19 mouse cellular contexts compared by ENCODE assay signal in genomic region chr3:65262506-65263422, GRCm38 (mm10).
DNase-seq lines count a peak whose midpoint lies in the region; ATAC-seq and TF ChIP-seq lines count a peak whose summit lies in the region.
"Had no signal": no experiment of that assay in that cellular context is flagged by ENCODE, and none has a peak within 500 bp of the region (broad histone marks: within the 10 kb centered on the region; RNA-seq: fewer than 3 reads in every experiment).

No protein-coding gene starts in this region.

- TF ChIP-seq CTCF in forebrain, postnatal 0 days (IDR thresholded peaks at IDR 0.05; ENCODE audit: low read depth) = no peak
- no peak for TF ChIP-seq CTCF in heart, postnatal 0 days (IDR thresholded peaks at IDR 0.05; ENCODE audit: low read depth)

- H3K27ac ChIP-seq in forebrain, postnatal 0 days (ENCODE audit: low read depth, low read length) = no peak overlapping the region
- no peak overlapping the region for H3K27ac ChIP-seq in forebrain, embryonic 10.5 days
- H3K27ac ChIP-seq in heart, postnatal 0 days (ENCODE audit: low read depth) = no peak overlapping the region
- H3K27ac ChIP-seq in heart, embryonic 12.5 days (ENCODE audit: poor library complexity, severe bottlenecking) = no peak overlapping the region
- H3K27ac ChIP-seq: forebrain, embryonic 15.5 days; hindbrain, embryonic 14.5 days; kidney, postnatal 0 days; midbrain, embryonic 10.5 days; neural tube, embryonic 13.5 days had no signal

- 78% methylated on average over 12 of the region's 12 CpGs for WGBS in forebrain, postnatal 0 days
- whole genome bisulfite sequencing in forebrain, embryonic 10.5 days = 86% methylated on average over 12 of the region's 12 CpGs
- 44% methylated on average over 12 of the region's 12 CpGs for WGBS in heart, postnatal 0 days
- WGBS in heart, embryonic 12.5 days = 59% methylated on average over 12 of the region's 12 CpGs

- DNase-seq in forebrain, postnatal 0 days = no peak
- DNase-seq in forebrain, embryonic 10.5 days (ENCODE audit: extremely low spot score, low spot score) = no peak
- no peak for DNase-seq in heart, postnatal 0 days (ENCODE audit: low spot score)
- peak; percentile 91 for DNase-seq in brain, adult 2 months (ENCODE audit: low read depth, low spot score)
- DNase-seq in cerebellum, adult 9-11 months = peak; percentile 74
- DNase-seq in lung, postnatal 4 days = no peak
- no peak for DNase-seq in kidney, adult 8-10 months
- DNase-seq: lung, adult 18-20 months; lung, postnatal 36 days; thymus, adult 18-20 months had no signal

- no peak overlapping the region for H3K4me2 ChIP-seq in forebrain, postnatal 0 days (ENCODE audit: low read depth)
- H3K4me2 ChIP-seq in heart, postnatal 0 days (ENCODE audit: low read depth, low read length) = peak overlapping the region; percentile 14; the same call in 1 of the 2 replicates
- H3K4me2 ChIP-seq in heart, embryonic 12.5 days = no peak overlapping the region
- H3K4me2 ChIP-seq: forebrain, embryonic 15.5 days; heart, embryonic 11.5 days; hindbrain, embryonic 14.5 days; neural tube, embryonic 13.5 days had no signal

- H3K4me1 ChIP-seq in forebrain, postnatal 0 days (ENCODE audit: insufficient read depth) = no peaks in the 10 kb centered on the region
- H3K4me1 ChIP-seq in forebrain, embryonic 10.5 days = no peaks in the 10 kb centered on the region
- no peaks in the 10 kb centered on the region for H3K4me1 ChIP-seq in heart, postnatal 0 days (ENCODE audit: control insufficient read depth, insufficient read depth)
- no peaks in the 10 kb centered on the region for H3K4me1 ChIP-seq in heart, embryonic 12.5 days (replicated peaks)
- H3K4me1 ChIP-seq: forebrain, embryonic 15.5 days; midbrain, embryonic 10.5 days; neural tube, embryonic 13.5 days had no signal

- no peaks in the 10 kb centered on the region for H3K27me3 ChIP-seq in forebrain, postnatal 0 days (ENCODE audit: insufficient read depth, low read length)
- no peaks in the 10 kb centered on the region for H3K27me3 ChIP-seq in forebrain, embryonic 10.5 days (ENCODE audit: poor library complexity, severe bottlenecking)
- H3K27me3 ChIP-seq in heart, postnatal 0 days (ENCODE audit: control insufficient read depth, insufficient read depth, low read length) = no peaks in the 10 kb centered on the region
- no peaks in the 10 kb centered on the region for H3K27me3 ChIP-seq in heart, embryonic 12.5 days (replicated peaks)
- H3K27me3 ChIP-seq: forebrain, embryonic 15.5 days; neural tube, embryonic 13.5 days had no signal

- no peaks in the 10 kb centered on the region for H3K9me3 ChIP-seq in forebrain, postnatal 0 days (ENCODE audit: low read length)
- H3K9me3 ChIP-seq in forebrain, embryonic 10.5 days = no peaks in the 10 kb centered on the region
- no peaks in the 10 kb centered on the region for H3K9me3 ChIP-seq in heart, postnatal 0 days (replicated peaks; ENCODE audit: control insufficient read depth, low read length)
- no peaks in the 10 kb centered on the region for H3K9me3 ChIP-seq in heart, embryonic 12.5 days (replicated peaks)
- H3K9me3 ChIP-seq: forebrain, embryonic 15.5 days; midbrain, embryonic 10.5 days; neural tube, embryonic 13.5 days had no signal

- no peaks in the 10 kb centered on the region for H3K36me3 ChIP-seq in forebrain, postnatal 0 days (ENCODE audit: insufficient read depth)
- no peaks in the 10 kb centered on the region for H3K36me3 ChIP-seq in forebrain, embryonic 10.5 days (replicated peaks)
- H3K36me3 ChIP-seq in heart, postnatal 0 days (replicated peaks; ENCODE audit: control insufficient read depth, insufficient read depth, low read length) = no peaks in the 10 kb centered on the region
- H3K36me3 ChIP-seq in heart, embryonic 12.5 days = no peaks in the 10 kb centered on the region
- H3K36me3 ChIP-seq: forebrain, embryonic 15.5 days; midbrain, embryonic 10.5 days; neural tube, embryonic 13.5 days had no signal

- no peak for TF ChIP-seq EP300 in heart, postnatal 0 days (IDR thresholded peaks at IDR 0.05; ENCODE audit: low read depth)

- no peak overlapping the region for H3K4me3 ChIP-seq in forebrain, postnatal 0 days (ENCODE audit: low read depth, low read length)
- no peak overlapping the region for H3K4me3 ChIP-seq in forebrain, embryonic 10.5 days
- H3K4me3 ChIP-seq in heart, postnatal 0 days (ENCODE audit: low read depth, low read length) = no peak overlapping the region
- no peak overlapping the region for H3K4me3 ChIP-seq in heart, embryonic 12.5 days
- H3K4me3 ChIP-seq: erythroblast, embryonic 14.5 days; forebrain, embryonic 15.5 days; midbrain, embryonic 10.5 days; neural tube, embryonic 13.5 days had no signal

- peak; percentile 27; the same call in 1 of the 2 replicates for ATAC-seq in forebrain, postnatal 0 days
- ATAC-seq in heart, postnatal 0 days (ENCODE audit: insufficient read depth, low read depth) = no peak
- no peak for ATAC-seq in heart, embryonic 12.5 days (ENCODE audit: insufficient number of reproducible peaks, low FRiP score)
- ATAC-seq: forebrain, embryonic 15.5 days; intestine, postnatal 0 days had no signal

- no peak overlapping the region for H3K9ac ChIP-seq in forebrain, postnatal 0 days
- no peak overlapping the region for H3K9ac ChIP-seq in heart, postnatal 0 days (replicated peaks; ENCODE audit: low read depth, low read length)
- H3K9ac ChIP-seq in heart, embryonic 12.5 days = no peak overlapping the region
- H3K9ac ChIP-seq: forebrain, embryonic 15.5 days; hindbrain, embryonic 14.5 days; neural tube, embryonic 13.5 days had no signal

Comparison
In these comparisons a context has a peak if more than half of its experiments do, and no peak if none do; other contexts are left out.
1. DNase-seq: peak in brain, adult 2 months (single experiment) and cerebellum, adult 9-11 months (single experiment); none in forebrain, postnatal 0 days (single experiment), forebrain, embryonic 10.5 days (single experiment), heart, postnatal 0 days (single experiment), lung, postnatal 4 days (0 of 2) and kidney, adult 8-10 months (0 of 2).